Mouse (Mus musculus) ES-Bruce4 (cell line): ENCODE measurements at regions not wholly inside any gene's neighbourhood (a gene's known extent, or its start where the extent isn't known, plus 50 kb on each side); places are given as distances from the start of the nearest gene placed in this dataset.

Experiments
- CTCF ChIP-seq: IDR thresholded peaks from one replicate; pipeline ENCODE4 v1.8.1; 2011; ENCODE audit warnings: low read depth, low read length
- POLR2A ChIP-seq: IDR thresholded peaks from one replicate; pipeline ENCODE4 v1.8.1; 2011; ENCODE audit warnings: low read length; ENCODE audit not compliant: insufficient read depth

- TF ChIP-seq POLR2A = no peak
- TF ChIP-seq CTCF = no peak
Observed at GRCm38 (mm10) chr8:63753236-63753635, 198.8 kb downstream of the Sgo2b start.
